Mouse (Mus musculus): Measurements from ENCODE around the gene Ppp1r14a.

Gene Ppp1r14a

DNA sequence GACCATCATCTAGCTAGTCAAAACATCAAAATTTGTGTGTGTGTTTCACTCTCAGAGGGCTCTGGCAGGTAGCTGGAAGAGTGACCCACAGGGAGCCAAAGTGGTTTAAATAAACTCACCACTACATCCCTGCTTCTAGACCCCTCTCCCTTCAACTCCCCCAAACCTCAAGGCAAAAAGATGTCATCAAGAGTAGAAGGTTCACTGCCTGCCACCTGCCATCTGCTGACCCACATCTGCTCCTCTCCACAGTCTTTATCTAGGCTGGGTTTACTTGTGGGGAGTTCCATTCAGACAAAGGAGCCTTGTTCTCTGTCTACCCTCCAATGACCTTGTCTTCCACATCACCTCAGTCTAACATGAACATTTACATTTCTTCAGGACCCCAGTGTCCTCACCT, 9.8 kb upstream of the Ppp1r14a start:
- DNase-seq (ENCODE audit: low spot score in 2 of 2): no peak

DNA sequence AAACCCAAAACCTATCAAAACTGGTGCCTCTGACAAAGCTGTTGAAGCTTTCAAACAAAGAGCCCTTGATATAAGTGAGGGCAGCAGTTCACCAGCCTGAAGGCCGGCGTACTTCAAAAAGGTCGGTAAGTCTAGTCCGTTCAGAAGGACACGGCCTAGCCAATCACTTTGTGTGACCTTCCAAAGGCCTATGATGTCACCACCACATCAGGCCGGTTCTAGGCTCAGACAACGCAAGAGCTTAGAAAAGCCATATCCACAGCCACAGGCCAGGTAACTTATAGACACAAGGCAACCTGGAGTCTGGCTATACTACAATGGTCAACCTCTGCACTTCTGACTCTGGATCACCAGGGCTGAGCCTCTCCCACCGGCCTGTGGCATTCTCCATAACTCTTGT, 9.2 kb upstream of the Ppp1r14a start:
- DNase-seq (ENCODE audit: low spot score in 2 of 2): no peak

DNA sequence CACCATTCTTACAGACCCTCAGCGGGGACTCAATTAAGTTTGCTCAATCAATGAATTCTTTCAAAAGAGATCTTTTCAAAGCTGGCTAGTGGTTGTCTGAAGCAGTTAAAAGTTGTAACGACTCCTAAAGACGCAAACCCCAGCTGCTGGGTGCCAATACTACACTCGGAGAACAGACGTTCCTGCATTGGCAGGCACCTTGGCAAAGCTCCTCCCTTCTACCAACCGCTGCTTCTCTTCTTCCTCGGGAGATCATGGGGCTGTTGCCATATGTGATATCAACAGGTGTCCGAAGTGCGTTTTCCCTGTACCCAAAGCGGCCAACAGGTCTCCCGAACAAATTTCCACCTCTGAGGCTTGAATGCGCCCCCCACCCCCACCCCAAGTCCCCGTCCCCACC, 8.3 kb upstream of the Ppp1r14a start:
- DNase-seq (ENCODE audit: low spot score in 2 of 2): no peak

DNA sequence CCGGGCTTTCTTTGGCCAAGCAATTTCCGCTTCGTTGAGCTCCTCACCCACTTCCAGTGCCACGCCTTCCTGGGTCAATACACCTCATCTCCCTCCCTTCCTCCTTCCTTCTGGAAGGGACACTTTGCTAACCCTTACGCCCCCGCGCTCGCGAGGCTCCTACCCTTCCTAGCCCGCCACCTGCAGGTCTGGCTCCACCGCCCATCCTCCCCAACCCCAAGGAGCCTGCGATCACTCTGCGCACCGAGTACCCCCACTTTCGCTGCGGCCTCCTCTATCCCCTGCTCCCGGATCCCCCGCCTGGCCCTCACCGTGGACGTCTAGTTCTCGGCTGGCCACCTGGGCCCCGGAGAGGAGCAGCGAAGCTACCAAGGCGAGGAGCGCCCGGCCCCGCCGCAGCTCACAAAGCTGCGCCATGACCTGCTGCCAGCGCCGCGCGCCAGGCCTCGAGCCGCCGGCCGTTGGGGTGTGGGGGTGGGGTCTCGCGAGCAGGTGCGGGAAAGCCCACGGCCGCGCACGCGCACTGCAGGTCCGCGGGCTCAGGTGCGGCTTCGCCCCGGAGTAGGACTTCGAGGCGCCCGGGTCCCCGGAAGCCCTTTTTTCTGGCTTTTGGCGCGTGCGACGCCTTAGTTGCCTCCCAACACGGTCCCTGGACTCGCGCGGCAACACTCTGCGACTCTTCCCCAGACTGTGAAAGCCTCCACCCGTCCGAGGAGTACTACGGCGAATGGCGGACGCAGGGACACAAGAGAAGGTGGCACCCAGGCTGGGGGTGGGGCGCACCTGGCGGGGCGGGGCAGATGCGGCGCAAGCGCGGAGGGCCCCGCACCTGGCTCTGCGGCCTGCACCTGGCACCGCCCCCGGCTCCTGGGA, 7.7 kb upstream of the Ppp1r14a start, which contains the start of gene Spint2:
Spint2 (minus strand) TSS at position 712 of the 873 bp plus-strand sequence.
- DNase-seq (ENCODE audit: low spot score in 2 of 2): no peak

DNA sequence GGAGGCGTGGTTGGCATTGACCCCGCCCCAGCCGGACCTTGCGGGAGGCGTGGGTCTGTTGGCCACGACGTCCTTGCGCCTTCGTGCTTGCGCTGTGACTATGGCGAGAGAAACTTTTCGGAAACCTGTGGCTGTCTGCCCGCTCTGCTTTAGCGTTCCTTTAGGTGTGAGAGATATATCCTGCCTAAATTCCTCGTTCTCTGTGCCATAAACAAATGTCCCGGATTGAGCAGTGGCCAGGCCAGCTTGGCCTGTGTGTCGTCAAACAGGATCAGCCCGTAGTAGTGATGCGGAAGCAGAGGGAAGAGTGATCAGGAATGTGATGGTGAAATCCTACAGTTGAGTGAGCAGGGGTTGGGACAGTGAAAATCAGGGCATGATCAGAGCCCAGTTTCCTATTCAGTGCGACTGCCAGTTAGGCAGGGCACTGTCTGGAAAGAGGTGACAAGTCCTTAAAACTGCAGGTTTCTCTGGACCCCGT, 7.0 kb upstream of the Ppp1r14a start:
- DNase-seq (ENCODE audit: low spot score in 2 of 2): no peak

DNA sequence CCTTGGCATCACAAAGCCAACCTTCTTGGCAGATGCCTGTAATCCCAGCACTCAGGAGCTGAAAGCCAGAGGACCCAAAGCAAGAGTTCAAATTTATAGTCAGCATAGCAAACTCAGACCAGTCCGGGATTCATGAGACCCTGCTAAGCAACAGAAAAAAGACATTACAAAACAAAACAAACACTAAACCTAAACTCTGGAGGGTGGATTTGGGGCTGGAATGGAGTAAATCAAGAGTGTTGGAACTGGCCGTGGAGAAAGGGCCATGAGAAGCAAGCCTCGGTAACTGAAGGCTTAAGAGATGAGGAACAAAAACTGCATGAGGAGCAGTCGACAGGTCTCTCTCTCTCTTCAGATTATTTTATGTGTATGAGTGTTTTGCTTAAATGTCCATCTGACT, 5.2 kb upstream of the Ppp1r14a start:
- no peak for DNase-seq (ENCODE audit: low spot score in 2 of 2)

DNA sequence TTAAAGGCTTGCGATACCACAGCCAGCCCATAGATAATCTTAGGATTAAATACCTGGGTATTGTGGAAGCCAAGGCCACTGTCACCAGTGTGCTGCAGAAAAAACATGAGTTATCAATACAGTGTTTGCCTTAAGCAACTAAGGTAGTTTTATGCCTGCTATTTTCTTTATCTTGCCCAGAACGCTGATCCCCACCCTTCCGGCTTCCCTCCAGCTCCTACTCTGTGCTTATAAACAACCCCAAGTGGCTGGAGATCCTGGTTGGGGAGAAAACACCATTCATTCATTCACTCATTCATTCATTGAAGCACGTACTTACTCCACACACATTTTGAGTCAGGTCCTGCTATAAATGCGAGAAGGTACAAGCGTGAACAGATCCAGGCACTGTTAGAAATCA, 4.6 kb upstream of the Ppp1r14a start:
- DNase-seq (ENCODE audit: low spot score in 2 of 2): no peak

DNA sequence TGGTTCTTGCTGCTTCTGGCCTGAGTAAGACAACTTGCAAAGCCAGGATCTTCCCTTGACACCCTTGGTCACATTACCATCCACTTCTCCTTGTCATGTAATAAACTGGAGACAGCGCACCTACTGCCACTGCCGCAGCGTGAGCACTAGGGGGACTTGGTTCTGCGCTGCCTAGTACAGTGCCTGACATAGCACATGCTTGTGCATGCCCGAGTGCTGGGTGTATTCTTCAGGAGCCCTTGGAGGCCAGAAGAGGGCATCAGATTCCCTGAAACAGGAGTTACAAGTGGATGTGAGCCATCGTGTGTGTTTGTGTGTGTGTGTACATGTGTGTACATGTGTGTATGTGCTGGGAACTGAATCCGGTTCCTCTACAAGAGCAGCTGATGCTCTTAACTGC, 1.6 kb upstream of the Ppp1r14a start:
- DNase-seq (ENCODE audit: low spot score in 2 of 2): no peak

DNA sequence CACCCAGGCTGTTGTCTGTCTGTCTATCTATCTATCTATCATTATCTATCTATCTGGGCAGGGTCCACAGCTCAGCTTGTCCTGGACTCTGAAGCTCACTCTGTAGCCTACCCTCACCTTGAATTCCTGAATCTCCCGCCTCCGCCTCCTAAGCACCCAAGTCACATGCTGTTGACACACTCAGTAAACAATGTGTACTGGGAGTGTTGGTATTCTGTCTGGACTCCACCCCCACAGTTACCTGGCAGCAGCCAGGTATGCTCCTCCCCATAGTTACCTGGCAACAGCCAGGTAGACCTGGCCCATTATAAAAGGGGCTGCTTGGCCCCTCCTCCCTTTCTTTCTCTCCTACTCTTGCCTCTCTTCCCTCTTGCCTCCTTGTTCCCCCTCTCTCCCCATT, 1.0 kb upstream of the Ppp1r14a start:
- DNase-seq (ENCODE audit: low spot score in 2 of 2): no peak

DNA sequence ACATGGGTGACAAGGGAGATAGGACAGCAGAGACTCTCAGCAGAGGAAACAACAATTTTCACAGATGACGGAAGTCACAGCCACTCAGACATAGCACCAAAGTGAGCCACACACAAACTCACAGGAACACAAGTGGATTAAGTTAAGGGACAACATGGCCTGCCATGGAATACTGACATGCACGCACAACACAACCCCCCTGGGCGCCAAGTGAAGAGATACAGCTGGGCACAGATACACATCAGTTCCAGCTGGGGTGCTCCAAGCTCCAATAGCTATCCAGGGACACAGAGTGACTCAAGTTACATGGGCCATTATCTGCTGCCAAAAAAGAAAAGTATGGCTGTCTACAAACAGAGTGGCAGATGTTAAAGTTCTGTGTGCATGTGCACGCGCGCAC, 748 bp downstream of the Ppp1r14a start:
- DNase-seq (ENCODE audit: low spot score in 2 of 2): no peak

DNA sequence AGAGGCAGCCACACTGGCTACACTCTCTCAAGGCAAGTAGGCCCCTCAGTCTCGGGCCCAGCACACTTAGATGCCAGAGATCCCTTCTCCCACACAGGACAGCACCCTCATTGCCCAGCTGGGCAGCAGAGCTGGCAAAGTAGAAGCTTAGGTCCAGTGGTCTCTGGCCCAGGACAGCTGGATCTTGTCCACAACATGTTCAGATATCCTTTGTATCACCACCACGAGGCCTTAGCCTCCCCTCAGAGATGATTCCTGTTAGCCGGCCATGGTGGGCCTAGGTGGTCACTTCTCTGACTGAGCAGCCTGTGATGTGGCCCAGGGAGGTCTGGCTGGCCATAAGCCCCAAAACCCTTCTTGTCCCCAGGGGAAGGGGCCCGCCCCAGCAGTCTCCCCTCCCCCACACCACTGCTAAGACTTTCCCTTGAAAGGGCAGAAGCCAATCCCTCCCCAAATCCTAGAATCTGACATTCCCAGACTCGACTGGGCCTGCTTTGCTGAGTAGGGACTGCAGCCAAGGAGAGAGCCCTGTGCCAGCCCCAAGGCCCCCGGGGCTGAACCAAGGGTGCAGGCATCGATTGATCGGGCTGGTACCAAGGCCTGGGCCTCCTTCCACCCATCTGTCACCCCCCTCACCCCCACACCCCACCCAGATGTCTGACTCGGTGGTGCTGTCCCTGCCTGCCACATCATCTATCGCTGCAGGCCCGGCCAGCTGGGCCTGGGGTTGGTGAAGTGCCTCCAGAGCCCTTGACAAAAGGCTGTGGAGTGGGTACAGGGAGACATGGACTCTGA, 1.8 kb downstream of the Ppp1r14a start:
- no peak for DNase-seq (ENCODE audit: low spot score in 2 of 2)

DNA sequence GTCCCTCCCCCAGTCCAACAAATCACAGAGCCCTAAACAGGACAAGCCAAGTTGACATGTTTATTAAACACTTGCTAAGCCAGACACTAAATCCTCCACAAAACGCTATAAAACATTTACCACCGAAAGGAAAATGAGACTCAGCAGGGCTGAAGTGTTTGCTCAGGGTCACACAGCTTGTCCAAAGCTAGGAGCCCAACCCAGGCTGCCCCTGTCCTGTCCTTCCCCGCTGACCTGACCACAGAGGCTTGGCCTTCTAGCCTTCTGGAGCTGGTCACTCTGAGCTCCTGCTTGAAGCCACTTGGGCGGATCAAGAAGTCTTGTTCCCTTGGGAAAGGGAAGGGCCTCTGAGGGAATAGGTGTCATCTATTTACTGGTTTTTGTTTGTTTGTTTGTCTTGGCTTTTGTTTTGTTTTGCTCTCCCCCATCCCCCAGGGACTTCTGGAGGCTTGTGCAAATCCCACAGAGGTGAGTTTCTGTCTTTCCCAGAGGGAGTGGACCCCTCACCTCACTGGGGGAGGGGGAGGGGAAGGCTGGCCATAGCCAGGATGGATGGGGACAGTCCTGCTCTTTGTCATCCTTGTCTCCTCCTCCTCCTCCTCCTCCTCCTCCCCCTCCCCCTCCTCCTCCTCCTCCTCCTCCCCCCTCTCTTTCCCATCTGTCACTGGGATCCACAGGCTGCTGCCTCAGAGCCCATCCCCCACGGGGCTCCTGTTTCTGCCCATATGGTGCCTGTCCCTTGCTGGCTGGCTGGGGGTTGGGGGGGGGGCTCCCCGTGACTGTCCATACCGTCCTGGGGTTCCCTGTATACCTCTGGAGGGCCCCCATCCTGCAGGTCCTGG, 2.7 kb downstream of the Ppp1r14a start:
- no peak for DNase-seq (ENCODE audit: low spot score in 2 of 2)

DNA sequence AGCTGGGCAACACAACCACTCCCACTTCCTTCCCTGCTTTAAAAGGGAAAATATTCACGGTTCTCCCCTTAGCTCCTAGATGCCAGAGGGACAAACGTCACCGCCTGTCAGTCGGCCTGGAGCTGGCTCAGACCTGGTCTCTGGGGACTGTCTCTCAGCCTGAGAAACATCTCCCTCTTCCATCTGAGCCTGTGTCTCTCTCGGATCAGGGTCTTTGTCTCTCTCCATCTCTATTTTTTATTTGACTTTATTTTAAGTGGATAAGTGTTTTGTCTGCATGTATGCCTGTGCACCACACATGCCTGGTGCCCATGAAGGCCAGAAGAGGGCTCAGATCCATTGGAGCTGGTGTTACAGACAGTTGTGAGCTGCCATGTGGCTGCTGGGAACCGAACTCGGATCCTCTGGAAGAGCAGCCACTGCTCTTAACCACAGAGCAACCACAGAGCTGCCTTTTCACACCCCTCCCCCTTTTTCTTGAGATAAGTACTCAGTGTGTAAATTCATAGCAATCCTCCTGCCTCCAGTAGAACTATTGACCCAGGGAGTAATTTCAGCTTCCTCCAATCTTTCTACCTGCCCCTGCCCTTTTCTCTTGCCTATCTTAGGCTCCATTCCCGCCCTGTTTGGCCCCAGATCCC, 3.5 kb downstream of the Ppp1r14a start:
- DNase-seq (ENCODE audit: low spot score in 2 of 2): no peak

DNA sequence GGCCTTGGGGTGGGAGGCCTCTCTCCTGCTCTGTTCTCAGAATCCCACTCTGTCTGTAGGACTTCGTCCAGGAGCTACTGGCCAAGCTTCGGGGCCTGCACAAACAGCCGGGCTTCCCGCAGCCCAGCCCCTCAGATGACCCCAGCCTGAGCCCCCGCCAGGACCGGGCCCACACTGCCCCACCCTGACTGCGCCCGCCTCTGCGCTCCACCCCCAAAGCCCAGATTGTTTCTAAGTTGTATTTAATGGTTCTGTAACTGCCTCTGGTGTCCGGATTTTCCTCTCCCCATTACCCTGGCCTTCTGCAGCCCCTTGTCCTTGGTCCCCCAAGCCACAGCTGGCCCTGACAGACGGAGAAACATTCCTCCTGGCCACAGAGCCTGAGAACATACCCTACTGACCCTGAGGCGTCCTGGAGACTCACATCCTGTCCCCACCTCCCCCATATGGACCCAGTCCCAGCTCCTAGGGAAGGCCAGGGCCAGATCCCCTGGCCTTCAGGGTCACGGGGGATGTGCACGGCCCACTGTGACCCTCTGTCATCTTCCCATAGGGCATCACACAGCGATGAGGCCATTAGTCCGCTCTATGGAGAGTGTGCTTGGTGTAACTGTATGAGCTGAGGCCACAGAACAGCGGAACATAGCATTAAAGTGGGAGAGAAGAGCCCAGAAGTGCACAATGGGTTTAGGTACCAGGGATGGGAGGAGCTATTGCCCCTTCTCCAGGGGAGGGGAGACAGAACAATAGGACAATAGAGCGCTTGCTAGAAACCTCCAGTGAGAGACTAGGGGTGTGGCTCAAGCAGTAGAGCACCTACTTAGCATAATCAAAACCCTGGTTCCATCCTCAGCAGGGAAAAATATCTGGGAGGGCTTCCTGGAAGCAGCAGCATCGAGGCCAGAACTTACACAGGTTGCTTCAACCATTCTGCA, 4.3 kb downstream of the Ppp1r14a start:
- no peak for DNase-seq (ENCODE audit: low spot score in 2 of 2)

DNA sequence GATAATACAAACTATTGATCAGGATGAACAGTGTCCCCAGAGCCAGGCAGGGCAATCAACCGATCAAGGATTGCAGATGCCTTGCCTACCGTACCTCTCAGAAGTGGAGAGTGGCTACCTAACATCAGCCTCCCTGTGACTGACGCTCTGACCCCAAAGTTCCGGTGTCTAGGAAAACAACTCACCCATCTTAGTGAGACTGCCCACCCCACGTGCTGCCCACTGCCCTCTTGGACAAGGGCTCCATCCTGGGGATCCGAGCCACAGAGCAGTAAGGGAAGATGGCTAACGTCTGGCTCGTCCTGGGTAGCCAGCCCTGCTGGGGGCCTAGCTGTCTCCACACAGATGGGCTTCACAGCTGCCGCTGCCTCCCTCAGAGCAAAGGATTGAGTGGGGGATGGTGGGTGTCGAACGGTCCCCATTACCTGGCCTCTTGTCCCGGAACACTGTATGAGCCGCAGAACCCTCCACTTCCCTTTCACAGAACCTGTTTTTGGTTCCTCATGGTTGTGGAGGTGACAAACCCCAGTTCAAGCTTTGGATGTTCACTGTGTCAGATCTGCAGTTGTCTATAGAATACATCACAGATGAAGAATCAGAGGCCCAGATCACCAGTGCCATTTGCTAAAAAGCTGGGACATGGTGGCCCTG, 5.1 kb downstream of the Ppp1r14a start:
- no peak for DNase-seq (ENCODE audit: low spot score in 2 of 2)

DNA sequence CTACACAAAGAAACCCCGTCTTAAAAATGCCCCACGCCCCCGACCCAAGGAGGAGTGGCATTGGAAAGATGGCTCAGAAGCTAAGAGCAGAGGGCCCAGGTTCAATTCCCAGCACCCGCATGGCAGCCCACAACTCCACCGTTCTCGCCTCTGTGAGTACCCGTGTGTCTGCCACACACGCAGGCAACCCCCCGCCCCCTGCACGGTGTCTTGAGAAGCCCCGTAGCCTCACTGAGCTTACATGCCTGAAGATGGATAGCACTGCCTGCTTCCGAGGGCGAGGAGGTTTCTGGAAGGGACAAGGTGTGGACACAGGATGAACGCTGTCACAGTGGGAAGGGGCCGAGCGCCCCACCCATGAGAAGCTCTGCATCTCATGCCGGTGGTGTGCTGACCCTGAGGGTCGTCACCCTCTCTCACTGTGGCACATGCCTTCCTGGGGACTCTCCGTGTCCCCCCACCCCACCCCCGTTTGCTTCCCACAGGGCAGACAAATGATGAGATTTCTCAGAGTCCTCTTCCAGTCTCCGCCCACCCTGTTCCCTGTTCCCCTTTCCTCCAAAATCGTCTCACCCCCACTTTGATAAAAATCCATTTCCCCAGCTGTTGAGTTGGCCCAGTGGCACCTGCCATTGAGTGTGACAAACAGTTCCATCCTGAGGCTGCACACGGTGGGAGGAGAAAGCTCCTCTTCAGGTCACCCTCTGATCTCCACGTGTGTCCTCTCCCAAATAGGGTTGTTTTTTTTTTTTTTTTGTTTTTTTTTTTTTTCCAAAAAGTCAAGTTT, 6.9 kb downstream of the Ppp1r14a start:
- no peak for DNase-seq (ENCODE audit: low spot score in 2 of 2)

DNA sequence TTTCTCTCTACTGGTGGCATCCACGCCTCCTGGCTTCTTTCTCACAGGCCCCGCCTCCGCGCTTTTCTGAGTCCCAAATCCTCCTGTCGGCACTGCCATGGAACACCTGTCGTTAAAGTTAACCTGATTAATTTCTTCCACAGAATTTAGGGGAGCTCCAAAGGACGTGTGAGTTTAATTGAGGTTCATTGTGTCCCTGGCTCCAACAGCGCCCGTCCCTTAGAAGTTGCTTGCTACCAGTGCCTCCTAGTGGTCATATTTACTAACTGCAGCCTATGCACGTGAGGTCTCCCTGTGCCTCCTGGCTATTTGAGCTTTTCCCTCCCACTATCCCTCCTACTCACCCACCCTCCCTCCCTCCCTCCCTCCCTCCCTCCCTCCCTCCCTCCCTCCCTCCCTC, 7.9 kb downstream of the Ppp1r14a start:
- no peak for DNase-seq (ENCODE audit: low spot score in 2 of 2)

DNA sequence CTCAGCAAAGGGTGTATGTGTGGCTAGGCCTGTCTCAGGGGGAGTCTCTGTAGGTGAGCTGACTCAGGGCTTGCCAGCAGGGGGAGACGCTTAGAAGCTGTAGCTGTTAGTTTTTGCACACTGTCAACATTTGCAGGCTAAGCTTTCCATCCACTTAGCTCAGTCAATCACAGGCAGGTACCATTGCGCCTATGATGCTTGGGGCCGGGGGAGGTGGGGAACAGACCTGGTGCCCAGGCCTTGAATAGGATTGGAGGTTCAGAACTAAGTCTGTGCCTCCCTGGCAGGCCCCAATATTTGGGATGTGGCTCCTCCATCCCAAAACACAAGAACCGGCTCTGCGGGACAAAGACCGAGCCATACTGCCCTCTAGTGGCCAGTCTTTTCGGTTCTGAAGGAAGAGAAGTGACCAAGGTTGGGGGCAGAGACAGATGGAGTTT, 12.0 kb downstream of the Ppp1r14a start:
- DNase-seq (ENCODE audit: low spot score in 2 of 2): no peak

DNA sequence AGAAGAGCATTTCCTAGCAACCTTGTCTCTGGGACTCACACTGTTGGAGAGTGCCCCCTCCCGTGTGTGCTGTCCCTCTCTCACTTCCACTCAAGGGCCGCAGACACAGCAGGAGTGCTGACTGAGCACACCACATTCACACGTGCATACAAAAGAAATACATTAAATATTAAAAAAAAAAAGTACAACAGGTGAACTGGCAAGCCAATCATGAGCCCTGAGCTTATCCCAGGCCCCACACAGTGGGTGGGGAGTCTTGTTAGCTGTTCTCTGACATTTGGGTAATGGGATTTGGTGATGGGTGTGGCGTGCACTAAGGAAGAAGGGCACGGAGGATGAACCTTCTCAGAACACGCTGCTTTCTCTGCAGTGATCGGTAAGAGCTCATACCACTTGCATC, 13.5 kb downstream of the Ppp1r14a start:
- DNase-seq (ENCODE audit: low spot score in 2 of 2): no peak

Measured in right cerebral cortex, postnatal 36 days (tissue).